Mouse (Mus musculus): ENCODE data around the gene Trit1. TPM values are rescaled to one million over a fixed set of nuclear protein-coding genes. Genes with fewer than 3 reads are reported as not detected.

Gene Trit1
- polyA plus RNA-seq (2016; fragmentation: Nextera tagmentation; extraction: Ambion mirVana) = 8.9 and 10.9 TPM in 2 replicates

GRCm38 (mm10) chr4:123016451-123016957 is at the start of gene Trit1:
Trit1 (plus strand) TSS chr4:123016597.
- Histone ChIP-seq H3K27me3 (replicated peaks) (peaks cover 5% of the 10 kb centered on the region; the same call in 1 of the 2 replicates), H3K9ac (peak within 1 kb of the TSS; percentile 81), H3K4me3 (peak within 1 kb of the TSS; percentile 85), H3K36me3 (peaks cover 14% of the 10 kb centered on the region), H3K27ac (peak within 1 kb of the TSS; percentile 79), H3K4me2 (peak within 1 kb of the TSS; percentile 79), H3K4me1 (peaks cover 30% of the 10 kb centered on the region), H3K9me3 (replicated peaks) (no peaks in the 10 kb centered on the region)
- under 1% methylated on average over 34 of the region's 34 CpGs for WGBS (ENCODE audit: insufficient replicate concordance)
- peak; percentile 94 for ATAC-seq

GRCm38 (mm10) chr4:122968106-122968505 is 48.3 kb upstream of the Trit1 start:
- no peak overlapping the region for H3K4me3 ChIP-seq
- WGBS (ENCODE audit: insufficient replicate concordance) = 42% methylated on average over 4 of the region's 4 CpGs
- no peak for ATAC-seq
- H3K27ac ChIP-seq = no peak overlapping the region
- peaks cover 33% of the 10 kb centered on the region for H3K27me3 ChIP-seq (replicated peaks)
- no peaks in the 10 kb centered on the region for H3K4me1 ChIP-seq
- no peak overlapping the region for H3K9ac ChIP-seq
- no peaks in the 10 kb centered on the region for H3K9me3 ChIP-seq (replicated peaks)
- H3K36me3 ChIP-seq = no peaks in the 10 kb centered on the region
- H3K4me2 ChIP-seq = no peak overlapping the region

- 65% methylated on average over 4 of the region's 4 CpGs for WGBS (ENCODE audit: insufficient replicate concordance)
- Histone ChIP-seq H3K27me3 (replicated peaks) (peaks cover 17% of the 10 kb centered on the region), H3K4me1 (no peaks in the 10 kb centered on the region), H3K27ac (no peak overlapping the region), H3K4me2 (no peak overlapping the region), H3K4me3 (no peak overlapping the region), H3K9ac (no peak overlapping the region), H3K36me3 (no peaks in the 10 kb centered on the region), H3K9me3 (replicated peaks) (no peaks in the 10 kb centered on the region)
- ATAC-seq = no peak
These were observed 45.2 kb upstream of the Trit1 start for GRCm38 (mm10) chr4:122971191-122971590.

- peaks cover 14% of the 10 kb centered on the region; the same call in 1 of the 2 replicates for H3K27me3 ChIP-seq (replicated peaks)
- no peaks in the 10 kb centered on the region for H3K36me3 ChIP-seq
- H3K4me3 ChIP-seq = no peak overlapping the region
- H3K27ac ChIP-seq = no peak overlapping the region
- no peaks in the 10 kb centered on the region for H3K9me3 ChIP-seq (replicated peaks)
- no peak for ATAC-seq
- WGBS (ENCODE audit: insufficient replicate concordance) = 48% methylated on average over 4 of the region's 4 CpGs
- H3K9ac ChIP-seq = no peak overlapping the region
- H3K4me1 ChIP-seq = no peaks in the 10 kb centered on the region
- no peak overlapping the region for H3K4me2 ChIP-seq
These were observed 44.8 kb upstream of the Trit1 start for GRCm38 (mm10) chr4:122971646-122972045.

DNA sequence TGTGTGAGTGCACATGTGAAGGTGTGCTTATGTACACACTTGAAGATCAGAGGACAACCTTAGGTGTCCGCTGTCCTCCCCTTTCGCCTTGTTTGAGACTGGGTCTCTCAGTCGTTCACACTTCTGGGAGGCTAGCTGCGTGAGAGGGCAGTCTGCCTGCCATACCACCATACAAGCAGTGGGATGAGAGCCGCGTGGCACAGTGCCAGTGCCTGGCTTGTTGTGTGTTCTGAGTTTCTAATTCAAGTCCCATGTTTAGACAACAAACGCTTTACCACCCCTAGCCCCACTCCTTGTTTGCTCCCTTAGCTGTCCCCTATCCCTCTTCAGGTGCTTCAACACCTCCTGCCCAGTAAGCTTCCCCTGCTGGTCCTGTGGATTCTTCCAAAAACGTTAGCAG is 44.3 kb upstream of the Trit1 start:
- 53% methylated on average over 8 of the region's 8 CpGs for WGBS (ENCODE audit: insufficient replicate concordance)
- no peaks in the 10 kb centered on the region for H3K36me3 ChIP-seq
- no peak overlapping the region for H3K4me3 ChIP-seq
- no peak overlapping the region for H3K4me2 ChIP-seq
- peaks cover 10% of the 10 kb centered on the region; the same call in 1 of the 2 replicates for H3K27me3 ChIP-seq (replicated peaks)
- no peak overlapping the region for H3K9ac ChIP-seq
- no peak overlapping the region for H3K27ac ChIP-seq
- ATAC-seq = no peak
- no peaks in the 10 kb centered on the region for H3K4me1 ChIP-seq
- H3K9me3 ChIP-seq (replicated peaks) = no peaks in the 10 kb centered on the region

DNA sequence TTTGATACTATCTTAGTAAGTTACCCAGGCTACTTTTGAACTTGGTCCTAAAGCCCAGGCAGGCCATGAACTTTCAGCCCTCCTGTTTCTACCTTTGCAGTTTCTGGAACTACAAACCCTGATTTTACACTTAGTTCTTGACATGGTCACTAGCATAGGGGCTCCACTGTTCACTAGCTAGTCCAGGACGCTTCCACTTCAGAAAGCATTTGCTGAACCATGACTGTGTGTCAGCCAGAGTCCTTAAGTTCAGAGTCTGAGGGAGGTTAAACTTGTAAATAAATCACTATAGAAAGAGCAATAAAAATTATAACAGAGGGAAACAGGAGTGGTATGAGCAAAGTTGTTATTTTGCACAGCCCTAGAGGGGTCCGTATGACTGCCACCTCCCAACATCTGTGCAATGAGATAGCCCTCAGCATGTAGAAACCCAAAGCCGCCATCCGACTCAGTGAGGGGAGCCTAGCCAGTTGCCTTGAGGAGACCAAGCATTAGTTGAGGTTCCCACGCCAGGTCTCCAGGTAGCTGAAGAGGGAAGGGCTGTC is 41.3 kb upstream of the Trit1 start:
- ATAC-seq = no peak
- H3K4me1 ChIP-seq = no peaks in the 10 kb centered on the region
- no peak overlapping the region for H3K27ac ChIP-seq
- H3K36me3 ChIP-seq = no peaks in the 10 kb centered on the region
- H3K27me3 ChIP-seq (replicated peaks) = peaks cover 18% of the 10 kb centered on the region; the same call in 1 of the 2 replicates
- no peak overlapping the region for H3K9ac ChIP-seq
- 63% methylated on average over 5 of the region's 5 CpGs for WGBS (ENCODE audit: insufficient replicate concordance)
- H3K9me3 ChIP-seq (replicated peaks) = no peaks in the 10 kb centered on the region
- H3K4me3 ChIP-seq = no peak overlapping the region
- no peak overlapping the region for H3K4me2 ChIP-seq

DNA sequence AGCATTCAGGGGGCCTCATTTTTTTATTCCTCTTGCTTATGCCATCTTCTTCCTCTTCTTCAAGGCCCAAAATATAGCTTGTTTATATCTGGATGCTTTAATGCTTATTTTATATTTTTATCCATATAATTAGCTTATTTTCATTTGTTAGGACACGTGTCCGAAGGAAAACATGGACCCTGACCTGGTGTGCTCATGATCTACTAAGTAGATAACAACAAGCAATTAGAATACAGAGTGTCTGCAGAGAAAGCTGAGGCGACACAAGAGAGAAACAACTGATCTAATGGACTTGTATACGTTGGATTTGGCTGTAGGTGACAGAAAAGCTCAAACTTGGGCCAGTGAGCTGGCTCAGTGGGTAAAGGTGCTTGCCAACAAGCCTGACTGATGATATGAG is 39.5 kb upstream of the Trit1 start:
- Histone ChIP-seq H3K27me3 (replicated peaks) (peaks cover 26% of the 10 kb centered on the region), H3K4me1 (no peaks in the 10 kb centered on the region), H3K27ac (no peak overlapping the region), H3K4me3 (no peak overlapping the region), H3K9me3 (replicated peaks) (no peaks in the 10 kb centered on the region), H3K4me2 (no peak overlapping the region), H3K36me3 (no peaks in the 10 kb centered on the region), H3K9ac (no peak overlapping the region)
- WGBS (ENCODE audit: insufficient replicate concordance) = 59% methylated on average over 4 of the region's 4 CpGs
- ATAC-seq = no peak

- H3K4me2 ChIP-seq = no peak overlapping the region
- H3K27ac ChIP-seq = no peak overlapping the region
- H3K27me3 ChIP-seq (replicated peaks) = peaks cover 44% of the 10 kb centered on the region
- no peak overlapping the region for H3K4me3 ChIP-seq
- peaks cover 3% of the 10 kb centered on the region; the same call in 1 of the 2 replicates for H3K4me1 ChIP-seq
- ATAC-seq = no peak
- no peaks in the 10 kb centered on the region for H3K36me3 ChIP-seq
- H3K9ac ChIP-seq = no peak overlapping the region
- WGBS (ENCODE audit: insufficient replicate concordance) = 63% methylated on average over 2 of the region's 2 CpGs
- no peaks in the 10 kb centered on the region for H3K9me3 ChIP-seq (replicated peaks)
These were observed 37.5 kb upstream of the Trit1 start for GRCm38 (mm10) chr4:122978850-122979249.

GRCm38 (mm10) chr4:122979826-122980225 is 36.6 kb upstream of the Trit1 start:
- Histone ChIP-seq H3K27ac (no peak overlapping the region), H3K4me2 (no peak overlapping the region), H3K9ac (no peak overlapping the region), H3K9me3 (replicated peaks) (no peaks in the 10 kb centered on the region), H3K4me1 (peaks cover 3% of the 10 kb centered on the region; the same call in 1 of the 2 replicates), H3K36me3 (no peaks in the 10 kb centered on the region), H3K27me3 (replicated peaks) (peaks cover 54% of the 10 kb centered on the region), H3K4me3 (no peak overlapping the region)
- WGBS (ENCODE audit: insufficient replicate concordance) = 59% methylated on average over 3 of the region's 3 CpGs
- no peak for ATAC-seq

DNA sequence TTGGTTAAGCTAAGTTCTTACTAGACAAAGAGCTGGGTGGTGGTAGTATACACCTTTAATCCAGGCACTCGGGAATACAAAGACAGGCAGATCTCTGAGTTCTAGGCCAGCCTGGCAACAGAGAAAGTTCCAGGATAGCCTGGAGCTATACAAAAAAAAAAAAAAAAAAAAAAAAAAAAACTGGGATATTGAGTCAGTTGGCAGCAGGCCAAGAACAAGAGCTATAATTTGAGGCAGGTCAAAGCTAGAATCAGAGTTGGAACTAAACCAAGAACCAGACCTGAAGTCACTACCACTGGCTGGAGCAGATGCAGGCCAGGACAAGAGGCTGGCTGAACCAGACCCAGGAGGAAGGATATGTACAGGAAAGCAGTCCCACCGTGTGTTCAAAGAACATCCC is 35.7 kb upstream of the Trit1 start:
- H3K9ac ChIP-seq = no peak overlapping the region
- no peaks in the 10 kb centered on the region for H3K36me3 ChIP-seq
- no peaks in the 10 kb centered on the region for H3K9me3 ChIP-seq (replicated peaks)
- no peak overlapping the region for H3K4me2 ChIP-seq
- peaks cover 54% of the 10 kb centered on the region for H3K27me3 ChIP-seq (replicated peaks)
- WGBS (ENCODE audit: insufficient replicate concordance) = 68% methylated on average over 2 of the region's 2 CpGs
- H3K4me3 ChIP-seq = no peak overlapping the region
- peaks cover 3% of the 10 kb centered on the region; the same call in 1 of the 2 replicates for H3K4me1 ChIP-seq
- ATAC-seq = no peak
- H3K27ac ChIP-seq = no peak overlapping the region

DNA sequence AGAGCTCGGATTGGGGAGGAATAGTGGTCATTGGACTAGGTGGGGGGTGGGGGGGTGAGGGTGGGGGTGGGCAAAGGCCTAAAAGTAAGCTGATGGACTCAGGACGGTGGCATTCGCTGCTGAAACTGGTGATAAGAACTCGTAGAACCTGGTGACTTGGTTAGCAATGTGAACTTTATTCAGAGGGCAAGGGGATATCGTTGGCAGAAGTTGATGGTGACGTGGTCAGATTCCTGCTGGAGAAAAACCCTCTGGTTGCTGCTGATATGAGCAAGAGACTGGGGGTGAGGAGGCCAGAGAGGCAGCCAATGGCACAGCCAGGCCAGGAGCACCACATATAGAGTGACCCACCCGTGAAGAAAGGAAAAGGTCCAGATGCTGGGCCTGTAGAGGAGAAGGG is 35.2 kb upstream of the Trit1 start:
- ATAC-seq = no peak

DNA sequence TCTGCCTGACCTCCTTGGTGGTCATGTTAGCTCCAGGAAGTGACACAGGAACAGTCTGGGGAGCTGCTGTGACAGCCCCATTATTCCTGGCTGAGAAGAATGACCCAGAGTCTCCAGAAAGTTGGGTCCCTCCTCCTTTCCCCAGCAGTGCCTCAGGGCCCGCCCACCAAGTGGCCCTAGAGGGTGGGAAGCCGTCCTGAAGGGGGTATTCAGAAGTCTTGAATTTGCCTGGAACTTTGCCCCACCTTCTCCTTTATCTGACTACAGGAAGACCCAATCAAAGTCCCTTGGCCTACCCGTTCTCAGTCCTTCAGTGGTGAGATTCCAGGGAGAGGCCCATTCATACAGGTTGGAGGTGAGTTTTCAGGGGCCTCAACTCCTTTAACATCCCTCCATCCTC is 34.5 kb upstream of the Trit1 start:
- peaks cover 50% of the 10 kb centered on the region for H3K27me3 ChIP-seq (replicated peaks)

More for the DNA sequence above, 35.2 kb upstream of the Trit1 start:
- peaks cover 50% of the 10 kb centered on the region for H3K27me3 ChIP-seq (replicated peaks)
- H3K9me3 ChIP-seq (replicated peaks) = no peaks in the 10 kb centered on the region
- no peak overlapping the region for H3K4me2 ChIP-seq
- no peak overlapping the region for H3K27ac ChIP-seq
- H3K4me1 ChIP-seq = peaks cover 3% of the 10 kb centered on the region; the same call in 1 of the 2 replicates
- WGBS (ENCODE audit: insufficient replicate concordance) = 32% methylated on average over 7 of the region's 7 CpGs
- no peak overlapping the region for H3K9ac ChIP-seq
- no peaks in the 10 kb centered on the region for H3K36me3 ChIP-seq
- H3K4me3 ChIP-seq = no peak overlapping the region

More for the DNA sequence above, 34.5 kb upstream of the Trit1 start:
- H3K4me3 ChIP-seq = no peak overlapping the region
- WGBS (ENCODE audit: insufficient replicate concordance) = 27% methylated on average over 3 of the region's 3 CpGs
- no peak for ATAC-seq
- peaks cover 3% of the 10 kb centered on the region; the same call in 1 of the 2 replicates for H3K4me1 ChIP-seq
- H3K36me3 ChIP-seq = no peaks in the 10 kb centered on the region
- H3K4me2 ChIP-seq = no peak overlapping the region
- H3K9ac ChIP-seq = no peak overlapping the region
- H3K27ac ChIP-seq = no peak overlapping the region
- H3K9me3 ChIP-seq (replicated peaks) = no peaks in the 10 kb centered on the region
